Mouse (Mus musculus) MEL (cell line): ENCODE results near the gene Gm17490. TPM values are rescaled to one million over a fixed set of nuclear protein-coding genes. Genes with fewer than 3 reads are reported as not detected.
A peak's percentile ranks its signal among the peaks of the same experiment; 100 is the strongest.
"Not testable (repeated sequence)": the region's sequence is repeated elsewhere in the genome, so short reads cannot be mapped to it uniquely, and the experiment has no call there.

Experiments used
- DNase-seq: peaks from one replicate; pipeline ENCODE4 v3.0.0; 2011; ENCODE audit warnings: low read depth, low spot score
- H3K27ac ChIP-seq: 2 replicates; pipeline ENCODE4 v1.5.1; 2012; ENCODE audit warnings: low read depth, mild to moderate bottlenecking, control low read depth, low read length, moderate library complexity; ENCODE audit not compliant: control insufficient read depth
- H3K27me3 ChIP-seq, 2 experiments: fragments of 150-350 bp in 1 of 2; sonication (generic) in 1 of 2; 2 replicates each; pipeline ENCODE4 v1.6.1; 2012; ENCODE audit warnings: low read length in 2 of 2, mild to moderate bottlenecking in 2 of 2, improper control_type of control experiment in 1 of 2, moderate library complexity in 1 of 2; ENCODE audit not compliant: insufficient read depth in 2 of 2, control insufficient read depth in 1 of 2
- H3K36me3 ChIP-seq, 2 experiments: 2 replicates each; pipeline ENCODE4 v1.6.1; 2012 to 2014; ENCODE audit warnings: low read length in 2 of 2, improper control_type of control experiment in 1 of 2, inconsistent platforms in 1 of 2, mild to moderate bottlenecking in 1 of 2; ENCODE audit not compliant: insufficient read depth in 2 of 2, control insufficient read depth in 1 of 2
- H3K4me1 ChIP-seq, 2 experiments: fragments of 150-350 bp in 1 of 2; sonication (generic) in 1 of 2; 2 replicates each; pipeline ENCODE4 v1.6.1; 2012; ENCODE audit warnings: low read length in 2 of 2, improper control_type of control experiment in 1 of 2, mild to moderate bottlenecking in 1 of 2; ENCODE audit not compliant: insufficient read depth in 2 of 2, control insufficient read depth in 1 of 2
- H3K4me3 ChIP-seq, 2 experiments: fragments of 150-350 bp in 1 of 2; sonication (generic) in 1 of 2; 2 replicates each; pipeline ENCODE4 v1.5.1; 2012; ENCODE audit warnings: low read depth in 2 of 2, low read length in 2 of 2, mild to moderate bottlenecking in 2 of 2, moderate library complexity in 2 of 2, control low read depth in 1 of 2, improper control_type of control experiment in 1 of 2; ENCODE audit not compliant: control insufficient read depth in 1 of 2, insufficient read depth in 1 of 2
- H3K79me2 ChIP-seq: 2 replicates; pipeline ENCODE4 v1.6.1; 2012; ENCODE audit warnings: mild to moderate bottlenecking, low read length, moderate library complexity; ENCODE audit not compliant: control insufficient read depth, poor library complexity, insufficient read depth
- H3K9ac ChIP-seq: 2 replicates; pipeline ENCODE4 v1.6.1; 2012; ENCODE audit warnings: low read depth, mild to moderate bottlenecking, control low read depth, low read length, moderate library complexity; ENCODE audit not compliant: control insufficient read depth, poor library complexity, severe bottlenecking
- H3K9me3 ChIP-seq: fragments of 150-350 bp; sonication (generic); replicated peaks from 2 replicates; pipeline ENCODE4 v1.6.1; 2012; ENCODE audit warnings: mild to moderate bottlenecking, low read length, improper control_type of control experiment, moderate library complexity; ENCODE audit not compliant: insufficient read depth
- CHD1 ChIP-seq: IDR thresholded peaks from 2 replicates; pipeline ENCODE4 v1.6.1; 2012; ENCODE audit warnings: low read depth, mild to moderate bottlenecking, inconsistent platforms, low read length, improper control_type of control experiment
- CTCF ChIP-seq, 3 experiments: IDR thresholded peaks in 2 of 3; conservative IDR thresholded peaks in 1 of 3; 2 replicates each; pipeline ENCODE4 v1.5.1; 2011 to 2012; ENCODE audit warnings: low read length in 3 of 3, low read depth in 2 of 3, mild to moderate bottlenecking in 2 of 3, improper control_type of control experiment in 1 of 3, inconsistent platforms in 1 of 3, mixed read lengths in 1 of 3, moderate library complexity in 1 of 3; ENCODE audit not compliant: control insufficient read depth in 1 of 3, insufficient read depth in 1 of 3, poor library complexity in 1 of 3, severe bottlenecking in 1 of 3
- ETS1 ChIP-seq: IDR thresholded peaks from 2 replicates; pipeline ENCODE4 v1.6.1; 2012; ENCODE audit warnings: low read depth, mild to moderate bottlenecking, inconsistent platforms, low read length, improper control_type of control experiment, moderate library complexity
- JUND ChIP-seq: IDR thresholded peaks from 2 replicates; pipeline ENCODE4 v1.6.1; 2011; ENCODE audit warnings: low read depth, mild to moderate bottlenecking, improper control_type of control experiment, low read length
- MAFK ChIP-seq: IDR thresholded peaks from 2 replicates; pipeline ENCODE4 v1.6.1; 2011; ENCODE audit warnings: low read depth, mild to moderate bottlenecking, low read length, improper control_type of control experiment, borderline replicate concordance
- MAZ ChIP-seq: IDR thresholded peaks from 2 replicates; pipeline ENCODE4 v1.6.1; 2012; ENCODE audit warnings: low read depth, mild to moderate bottlenecking, inconsistent platforms, low read length, improper control_type of control experiment
- MXI1 ChIP-seq: IDR thresholded peaks from 2 replicates; pipeline ENCODE4 v1.6.1; 2011; ENCODE audit warnings: mild to moderate bottlenecking, low read depth, low read length, improper control_type of control experiment
- MYB ChIP-seq: IDR thresholded peaks from 2 replicates; pipeline ENCODE4 v1.6.1; 2011; ENCODE audit warnings: mild to moderate bottlenecking, low read depth, low read length, improper control_type of control experiment
- MYC ChIP-seq: IDR thresholded peaks from 2 replicates; pipeline ENCODE4 v1.6.1; 2011; ENCODE audit warnings: low read depth, mild to moderate bottlenecking, low read length, improper control_type of control experiment, moderate library complexity
- POLR2AphosphoS2 ChIP-seq: IDR thresholded peaks from 2 replicates; pipeline ENCODE4 v1.6.1; 2011; ENCODE audit warnings: low read length, improper control_type of control experiment
- POLR2AphosphoS5 ChIP-seq: IDR thresholded peaks from 2 replicates; pipeline ENCODE4 v1.6.1; 2012; ENCODE audit warnings: low read depth, borderline replicate concordance, mild to moderate bottlenecking, inconsistent platforms, low read length, moderate library complexity, mixed read lengths
- SIN3A ChIP-seq: IDR thresholded peaks from 2 replicates; pipeline ENCODE4 v1.6.1; 2012; ENCODE audit warnings: low read length, improper control_type of control experiment, inconsistent platforms
- polyA plus RNA-seq, 2 experiments: library from polyadenylated mRNA; stranded (reverse) in 1 of 2; unstranded in 1 of 2; fragments of >175 nt in 1 of 2; fragments of >200 nt in 1 of 2; gene quantifications; 2 replicates each; pipeline versions ENCODE4 v1.2.1 to v1.2.4; 2012; ENCODE audit warnings: low replicate concordance in 2 of 2, low read depth in 1 of 2; ENCODE audit not compliant: insufficient read length in 2 of 2, insufficient read depth in 1 of 2, missing spikeins in 1 of 2
- total RNA-seq: library from RNA; depleted of rRNA; stranded (reverse); fragments of 300-350 nt; gene quantifications from 2 replicates; pipeline ENCODE4 v1.2.3, GENCODE M21; 2012

Gene Gm17490
- total and polyA plus RNA-seq, 3 experiments: not detected

DNA sequence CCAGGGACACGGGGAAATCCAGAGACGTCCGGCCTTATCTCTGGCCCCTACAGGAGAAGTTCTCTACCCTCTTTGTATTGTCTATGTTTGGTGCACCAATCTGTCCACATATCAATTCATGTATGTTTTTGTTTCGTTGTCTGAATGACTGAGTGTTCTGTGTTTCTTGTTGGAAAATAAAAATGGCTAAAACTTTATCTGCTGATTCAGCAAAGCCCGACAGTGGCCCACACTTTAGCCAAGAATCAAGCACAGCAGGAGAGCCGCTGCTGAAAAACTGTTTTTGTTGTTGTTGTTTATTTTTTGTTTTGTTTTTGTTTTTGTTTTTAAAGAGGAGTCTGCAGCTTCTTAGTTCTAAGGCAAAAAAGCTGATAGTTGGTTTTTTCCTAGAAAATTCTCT, 13.1 kb downstream of the Gm17490 start:
- H3K9ac ChIP-seq, H3K79me2 ChIP-seq, H3K4me1 ChIP-seq, H3K36me3 ChIP-seq, DNase-seq, H3K27ac ChIP-seq, H3K9me3 ChIP-seq, H3K4me3 ChIP-seq, H3K27me3 ChIP-seq: not testable (repeated sequence)
- 0 out of 2 replicates have a peak, but pooled peaks have one; percentile 25 for TF ChIP-seq MAFK

DNA sequence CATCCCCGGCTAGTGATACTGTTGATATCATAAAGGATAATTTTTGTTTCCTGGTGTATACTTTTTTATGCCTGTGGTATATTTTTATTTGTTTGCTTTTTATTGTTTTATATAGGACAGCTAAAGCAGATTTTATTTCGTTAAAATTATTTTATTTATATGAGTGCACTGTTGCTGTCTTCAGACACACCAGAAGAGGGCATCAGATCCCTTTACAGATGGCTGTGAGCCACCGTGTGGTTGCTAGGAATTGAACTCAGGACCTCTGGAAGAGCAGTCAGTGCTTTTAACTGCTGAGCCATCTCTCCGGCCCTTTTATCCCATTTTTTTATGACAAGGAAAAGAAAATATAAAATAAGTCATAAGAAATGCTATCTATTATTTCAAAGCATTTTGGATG, 19.3 kb downstream of the Gm17490 start:
- H3K9me3 ChIP-seq, H3K4me1 ChIP-seq, H3K9ac ChIP-seq, H3K36me3 ChIP-seq, H3K27ac ChIP-seq, H3K4me3 ChIP-seq, DNase-seq: not testable (repeated sequence)
- H3K27me3 ChIP-seq: peaks cover 14 to 20% of the 10 kb centered on the region in 2 experiments
- H3K79me2 ChIP-seq: peaks cover 13% of the 10 kb centered on the region
- TF ChIP-seq CTCF (IDR thresholded peaks at IDR 0.05 in 2 of 3, conservative IDR thresholded peaks at IDR 0.05 in 1 of 3; ENCODE audit: control insufficient read depth in 1 of 3, insufficient read depth in 1 of 3, low read depth in 2 of 3, low read length in 3 of 3, poor library complexity in 1 of 3, severe bottlenecking in 1 of 3): peak in 1 of 3 experiments; percentile 9; a peak in 1 of 6 replicates

DNA sequence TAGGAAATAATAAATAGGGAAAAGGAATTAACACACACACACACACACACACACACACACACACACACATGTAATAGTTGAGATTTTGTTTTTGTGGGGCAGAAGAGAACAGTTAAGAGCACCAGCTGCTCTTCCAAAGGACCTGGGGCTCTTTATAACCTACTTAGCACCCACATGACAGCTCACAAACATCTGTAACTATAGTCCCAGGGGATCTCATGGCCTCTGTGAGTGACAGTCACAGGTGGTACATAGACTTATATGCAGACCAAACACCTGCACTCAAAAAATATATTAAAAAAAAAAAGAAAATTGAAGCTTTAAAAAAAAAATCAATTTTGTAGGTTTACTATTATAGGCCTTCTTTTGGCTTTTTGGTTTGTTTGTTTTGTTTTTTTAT, 21.2 kb downstream of the Gm17490 start:
- no peak overlapping the region for H3K9ac ChIP-seq
- no peak overlapping the region for H3K4me3 ChIP-seq
- H3K79me2 ChIP-seq: peaks cover 26% of the 10 kb centered on the region
- H3K27ac ChIP-seq: no peak overlapping the region
- DNase-seq: no peak
- peaks cover 0 to 5% of the 10 kb centered on the region in 2 experiments; a peak in 1 of 4 replicates for H3K4me1 ChIP-seq
- peaks cover 1 to 15% of the 10 kb centered on the region in 2 experiments for H3K36me3 ChIP-seq
- no peaks in the 10 kb centered on the region for H3K9me3 ChIP-seq
- H3K27me3 ChIP-seq: peaks cover 12 to 19% of the 10 kb centered on the region in 2 experiments
- TF ChIP-seq ETS1: no peak
- TF ChIP-seq MXI1: no peak
- no peak for TF ChIP-seq CHD1
- no peak for TF ChIP-seq POLR2AphosphoS2
- TF ChIP-seq SIN3A: no peak
- no peak for TF ChIP-seq POLR2AphosphoS5
- TF ChIP-seq MYB: no peak
- no peak for TF ChIP-seq MYC
- no peak for TF ChIP-seq MAZ
- no peak for TF ChIP-seq JUND
